Mouse (Mus musculus) adrenal gland, postnatal 10 days (tissue): ENCODE measurements at regions not wholly inside any gene's neighbourhood (a gene's known extent, or its start where the extent isn't known, plus 50 kb on each side); places are given as distances from the start of the nearest gene placed in this dataset.

Experiments used
- DNase-seq: peaks from one replicate; pipeline ENCODE4 v3.0.0; 2021; ENCODE audit warnings: mixed read lengths

DNA sequence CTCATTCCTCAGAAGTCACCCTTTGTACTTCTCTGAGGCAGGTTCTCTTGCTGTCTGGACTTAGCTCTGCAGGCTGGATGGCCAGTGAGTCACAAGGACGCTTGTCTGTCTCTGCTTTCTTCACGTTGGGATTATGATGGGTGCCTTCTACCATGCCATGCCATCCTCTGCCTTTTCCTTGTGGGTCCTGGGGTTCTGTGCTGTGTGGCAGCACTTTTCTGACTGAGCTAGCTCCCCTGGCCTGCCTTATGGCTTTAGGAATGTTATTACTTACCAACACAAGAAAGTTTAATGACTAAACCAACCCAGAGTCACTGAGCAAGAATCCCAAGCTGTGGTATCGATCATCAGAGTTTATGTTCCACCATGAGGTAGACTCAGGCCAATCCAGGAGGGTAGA is 280.7 kb downstream of the Gm49356 start:
- no peak for DNase-seq

DNA sequence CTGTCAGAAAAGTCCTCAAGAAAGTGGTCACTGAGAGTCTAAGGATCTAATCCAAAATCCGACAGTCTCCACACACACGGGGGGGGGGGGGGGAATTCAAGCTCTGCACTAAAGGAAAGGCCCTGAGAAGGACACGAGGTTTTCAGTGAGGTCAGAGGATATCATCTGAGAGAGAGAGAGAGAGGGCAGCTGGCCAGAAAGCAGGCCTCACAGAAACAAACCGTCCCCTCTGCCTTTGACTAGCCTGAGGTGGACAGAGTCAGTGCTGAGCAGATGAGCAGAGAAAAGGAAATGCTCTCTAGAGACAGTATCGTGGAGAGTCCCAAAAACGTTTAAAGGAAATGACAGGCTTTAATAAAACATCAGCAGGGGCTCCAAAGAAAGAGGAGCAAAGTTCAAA is 282.0 kb downstream of the Gm49356 start:
- DNase-seq = peak; percentile 38

DNA sequence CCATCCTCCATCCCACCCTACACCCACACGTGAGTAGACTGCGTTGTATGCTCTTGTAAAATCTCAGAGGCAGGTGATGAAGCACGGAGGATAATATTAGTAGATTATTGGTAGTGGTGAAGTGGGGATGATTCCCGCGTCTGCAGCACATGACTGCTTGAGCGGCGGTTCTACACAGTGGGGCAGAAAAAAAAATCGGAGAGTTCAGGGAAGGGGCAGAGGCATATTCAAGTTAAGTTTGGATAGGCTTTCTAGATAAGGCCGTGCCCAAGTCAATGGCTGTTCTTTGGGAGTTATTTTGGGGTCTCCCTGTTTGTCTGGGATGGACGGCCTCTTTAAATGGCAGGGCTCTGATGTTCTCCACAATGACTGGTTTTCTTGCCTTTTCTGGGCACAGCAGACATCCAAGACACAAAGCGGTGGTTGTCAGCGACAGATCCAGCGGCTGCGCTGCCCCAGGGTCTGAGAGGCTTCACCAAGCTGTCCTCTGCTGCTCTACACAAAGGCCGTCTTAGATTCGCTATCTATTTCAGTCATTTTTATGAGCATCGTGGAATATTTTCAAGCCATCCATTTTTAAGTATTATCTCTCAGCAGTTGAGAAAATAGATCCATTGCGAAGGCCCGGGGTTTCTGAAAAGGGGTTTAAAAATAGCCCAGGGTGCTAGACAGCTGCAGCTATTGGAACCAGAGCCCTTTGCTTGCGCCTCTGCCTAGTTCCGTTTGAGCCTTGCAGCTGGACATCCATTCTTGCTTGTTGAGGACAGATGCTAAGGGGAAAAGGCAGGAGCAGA is 284.6 kb downstream of the Gm49356 start:
- no peak for DNase-seq

DNA sequence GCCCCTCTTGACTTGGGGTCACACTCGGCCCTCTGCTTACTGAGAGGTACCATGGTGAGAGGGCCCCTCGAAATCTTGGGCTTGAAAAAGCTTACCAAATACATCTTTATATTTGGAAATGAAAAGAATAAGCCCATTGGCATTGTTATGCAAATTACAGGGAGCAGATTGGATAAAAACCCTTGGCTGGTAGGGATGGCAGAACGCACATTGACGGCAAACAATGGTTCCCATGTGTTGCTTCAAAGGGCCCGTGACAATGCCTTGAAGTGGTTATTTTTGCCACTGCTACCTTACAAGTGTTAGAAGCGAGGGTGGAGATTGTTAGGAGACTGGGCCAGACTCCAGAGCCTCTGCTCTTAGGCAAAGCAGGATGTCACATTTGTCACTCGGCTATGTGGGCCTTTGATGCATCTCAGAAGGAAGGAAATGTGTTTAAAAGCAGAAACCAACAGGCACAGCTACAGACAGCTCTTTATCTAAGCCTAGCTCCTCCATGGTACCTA is 285.2 kb downstream of the Gm49356 start:
- DNase-seq = no peak

DNA sequence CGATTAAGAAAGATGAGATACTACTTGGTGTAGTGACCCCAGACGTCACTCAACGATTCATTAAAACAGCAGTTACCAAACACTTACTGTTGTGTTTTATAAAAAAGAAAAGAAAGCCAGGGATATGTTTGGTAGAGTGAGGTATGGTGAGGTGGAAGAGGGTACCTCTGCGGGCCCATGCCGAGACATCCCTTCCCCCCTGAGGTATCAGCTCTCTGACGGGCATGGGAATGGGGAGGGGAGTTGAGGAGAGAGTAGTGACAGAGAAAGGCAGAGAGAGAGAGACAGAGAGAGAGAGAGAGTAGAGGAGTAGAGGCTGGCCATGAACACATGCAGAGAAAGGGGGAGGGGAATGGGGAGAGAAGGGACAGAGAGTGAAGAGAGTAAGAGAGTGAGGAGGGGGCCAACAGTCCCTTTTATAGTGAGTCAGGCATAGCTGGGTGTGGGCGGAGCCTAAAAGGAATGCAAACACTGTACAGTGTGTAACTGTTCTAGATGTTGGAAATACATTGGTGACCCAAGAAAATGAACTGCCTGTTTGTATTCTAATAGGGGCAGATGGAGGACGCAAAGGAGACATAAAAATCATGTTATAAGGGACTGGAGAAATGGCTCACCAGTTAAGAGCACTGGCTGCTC is 285.9 kb downstream of the Gm49356 start:
- DNase-seq = no peak

DNA sequence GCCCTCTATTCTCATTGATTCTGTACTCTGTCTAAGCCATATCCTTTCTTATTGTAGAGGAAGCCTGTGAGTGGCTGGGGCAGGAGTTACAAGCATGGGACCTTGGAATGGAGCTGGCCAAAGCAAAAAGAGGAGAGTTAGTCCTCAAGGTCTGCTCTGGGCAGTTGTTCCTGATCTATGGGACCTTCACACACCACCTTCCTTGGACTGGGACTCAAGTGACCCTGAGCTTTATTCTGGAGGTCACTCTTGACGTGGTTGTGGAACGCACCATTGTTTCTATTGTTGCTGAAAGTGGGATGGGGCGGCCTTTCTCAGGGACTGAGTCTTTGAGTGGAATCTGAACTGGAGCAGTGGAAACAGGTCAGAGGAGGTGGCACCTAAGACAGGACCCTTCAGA is 291.0 kb downstream of the Gm49356 start:
- DNase-seq = peak; percentile 45

DNA sequence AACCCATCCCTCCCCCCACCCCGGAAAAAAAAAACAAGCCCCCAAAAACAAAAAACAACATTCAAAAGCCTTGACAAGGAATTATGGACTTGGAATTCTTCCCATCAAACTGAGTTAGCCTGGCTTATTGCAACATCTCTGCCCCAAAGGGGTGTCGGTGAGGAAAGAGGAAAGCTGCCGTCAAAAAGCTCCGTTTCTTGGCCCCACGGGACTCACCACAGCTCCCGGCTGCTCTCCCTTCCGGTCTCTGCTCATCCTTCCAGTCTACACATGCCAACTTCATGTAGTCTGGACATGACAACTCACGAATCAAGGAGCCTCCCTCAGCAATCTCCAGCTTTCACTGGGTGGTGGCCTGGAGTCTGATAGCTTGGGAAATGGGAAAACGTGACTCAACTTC is 295.4 kb downstream of the Gm49356 start:
- DNase-seq = peak; percentile 64

DNA sequence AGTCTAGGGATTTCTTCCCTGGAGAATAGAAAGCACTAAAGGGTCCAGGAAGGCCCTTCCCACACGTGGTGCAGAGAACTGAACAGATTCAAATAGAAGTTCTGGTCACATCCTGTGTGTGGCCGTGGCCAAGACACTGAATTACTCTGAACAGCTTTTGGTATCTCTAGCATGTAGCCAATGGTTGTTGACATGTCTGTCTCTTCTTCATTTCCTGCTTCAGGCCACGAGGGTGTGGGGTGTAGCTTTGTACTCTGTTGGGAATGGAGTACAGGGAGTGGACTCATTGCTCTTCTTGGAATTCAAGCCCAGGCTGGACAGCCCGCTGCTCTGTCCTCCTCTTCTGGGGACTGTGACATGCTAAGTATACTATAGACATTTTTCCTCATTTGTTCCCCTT is 298.5 kb downstream of the Gm49356 start:
- no peak for DNase-seq

DNA sequence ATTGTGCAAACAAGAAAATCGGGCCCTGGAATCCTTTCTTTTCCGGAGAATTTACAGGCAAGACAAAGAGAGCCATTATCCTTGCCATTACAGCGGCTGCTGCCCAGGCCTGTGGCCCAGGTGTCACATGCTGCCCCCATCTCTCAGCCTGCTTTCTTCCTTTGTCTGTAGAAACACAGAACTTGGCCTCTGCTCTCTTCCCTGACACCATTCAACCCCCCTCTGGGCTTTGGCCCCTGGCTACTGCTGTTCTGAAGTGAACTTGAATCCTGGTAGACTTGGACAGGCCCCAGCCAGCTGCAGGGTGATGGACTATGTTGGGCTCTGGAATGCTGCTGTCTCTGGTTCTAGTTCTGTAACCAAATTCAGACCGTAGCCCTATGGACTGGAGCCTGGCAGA is 299.3 kb downstream of the Gm49356 start:
- DNase-seq = no peak

DNA sequence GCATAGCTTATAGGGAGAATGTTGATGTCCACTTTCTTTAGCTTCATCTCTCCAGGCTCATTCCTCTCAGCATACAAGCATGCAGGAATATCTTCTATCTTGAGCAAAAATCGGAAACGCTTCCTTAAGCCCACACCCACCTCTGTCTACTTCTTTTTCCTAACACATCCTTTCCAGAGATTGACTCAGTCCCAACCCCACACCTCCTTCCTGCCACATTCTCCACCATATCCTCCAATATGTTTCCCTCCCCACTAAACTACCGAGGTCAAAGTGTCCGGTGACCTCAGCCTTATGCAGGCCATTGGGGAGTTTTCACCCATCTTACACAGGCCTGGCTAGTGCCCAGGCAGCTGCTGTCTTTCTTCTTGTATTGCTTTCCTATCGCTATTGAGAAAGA is 301.4 kb downstream of the Gm49356 start:
- DNase-seq = no peak

DNA sequence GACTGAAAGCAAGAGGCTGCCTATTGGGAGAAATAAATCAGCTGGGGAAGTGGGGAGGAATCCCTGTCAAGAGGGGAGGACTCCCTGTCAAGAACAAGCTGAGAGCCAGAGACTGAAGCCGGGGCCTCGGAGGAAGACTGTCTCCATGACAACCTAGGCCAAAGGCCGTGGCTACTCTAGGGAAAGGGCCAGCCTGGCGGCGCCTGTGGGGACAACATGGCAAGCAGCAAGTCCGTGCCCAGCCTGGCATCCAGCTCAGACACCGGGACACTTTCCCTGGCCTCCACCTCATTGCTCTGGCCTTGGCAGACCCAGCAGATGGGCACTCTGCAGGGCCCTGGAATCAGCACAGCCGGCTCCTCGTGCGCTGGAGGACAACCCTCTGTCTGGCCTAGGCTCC is 305.3 kb downstream of the Gm49356 start:
- DNase-seq = peak; percentile 87

DNA sequence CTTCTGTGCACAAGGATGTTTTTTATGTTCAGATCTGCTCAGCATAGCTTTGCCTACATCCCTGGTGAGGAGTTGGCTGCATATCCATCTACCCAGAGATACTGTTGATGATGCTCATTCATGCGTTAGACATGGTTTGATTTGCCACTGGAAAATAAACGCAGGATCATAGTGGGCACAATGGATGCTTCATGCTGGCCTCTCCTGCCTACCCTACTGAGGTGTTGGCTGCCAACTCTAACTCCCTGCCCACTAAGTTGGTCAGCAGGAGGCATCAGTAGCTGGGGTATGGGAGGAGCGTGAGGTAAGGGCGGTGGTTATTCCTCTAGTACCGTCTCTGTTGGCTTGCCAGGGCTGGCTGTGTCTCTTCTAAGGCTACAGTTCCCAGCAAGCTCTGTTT is 307.3 kb downstream of the Gm49356 start:
- DNase-seq = no peak

DNA sequence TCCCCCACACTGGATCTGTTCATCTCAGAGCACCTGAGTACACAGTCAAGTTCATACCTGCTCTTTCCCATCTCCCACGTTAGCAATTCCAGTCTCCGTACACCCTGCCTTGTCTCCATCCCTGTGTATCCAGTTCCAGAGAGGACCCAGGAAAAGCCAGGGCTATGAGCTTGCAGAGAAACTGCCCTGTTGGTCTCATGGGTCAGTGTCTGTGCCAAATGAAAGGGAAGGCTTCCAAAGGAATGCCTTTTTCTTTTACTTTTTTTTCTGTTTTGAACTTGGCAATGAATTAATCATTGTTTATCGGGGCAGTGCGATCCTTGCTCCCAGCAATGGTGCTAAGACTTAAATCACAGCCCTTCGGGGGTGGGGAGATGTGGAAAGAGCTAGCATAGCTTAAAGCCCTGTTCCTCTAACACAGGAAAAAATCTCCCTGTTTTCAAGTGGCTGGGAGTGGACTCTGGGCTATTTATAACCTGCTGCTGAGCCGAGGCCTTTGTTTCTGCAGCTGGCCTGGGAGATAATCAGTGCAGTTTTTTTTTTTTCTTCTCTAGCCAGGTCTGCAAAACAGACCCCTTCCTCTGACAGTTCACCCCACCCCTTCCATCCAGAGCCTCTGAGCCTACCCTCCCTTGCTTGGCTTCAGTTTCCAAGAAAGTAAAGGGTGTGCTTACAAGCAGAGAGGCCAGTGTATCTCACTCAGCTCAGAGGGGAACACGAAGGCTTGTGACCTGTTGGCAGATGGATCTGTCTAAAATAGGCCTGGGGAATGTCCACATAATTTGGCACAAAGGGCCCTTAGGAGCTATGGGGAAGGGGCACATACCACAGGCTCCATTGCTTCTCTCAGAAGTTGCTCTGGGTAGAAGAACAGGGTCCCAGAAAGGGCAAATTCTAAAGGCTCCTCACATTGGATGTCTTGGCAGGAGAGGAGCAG is 308.6 kb downstream of the Gm49356 start:
- DNase-seq = peak; percentile 75

DNA sequence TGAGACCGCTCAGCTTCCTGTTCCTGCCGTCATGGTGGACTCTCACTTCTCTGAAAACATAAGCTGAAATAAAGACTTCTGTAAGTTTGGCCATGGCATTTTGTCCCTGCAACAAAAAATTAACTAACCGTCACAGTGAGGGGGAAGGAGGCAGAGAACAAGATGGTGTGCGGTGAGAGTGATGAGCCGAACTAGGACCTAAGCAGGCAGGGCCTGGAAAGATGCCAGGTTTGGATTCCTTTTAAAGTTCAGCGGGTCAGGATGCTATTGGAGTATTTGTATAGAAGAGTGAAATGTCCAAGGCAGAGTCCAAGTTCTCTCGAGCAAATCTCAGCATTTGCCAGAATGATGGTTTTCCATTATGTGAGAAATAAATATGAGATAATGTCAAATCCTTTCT is 312.3 kb downstream of the Gm49356 start:
- no peak for DNase-seq

DNA sequence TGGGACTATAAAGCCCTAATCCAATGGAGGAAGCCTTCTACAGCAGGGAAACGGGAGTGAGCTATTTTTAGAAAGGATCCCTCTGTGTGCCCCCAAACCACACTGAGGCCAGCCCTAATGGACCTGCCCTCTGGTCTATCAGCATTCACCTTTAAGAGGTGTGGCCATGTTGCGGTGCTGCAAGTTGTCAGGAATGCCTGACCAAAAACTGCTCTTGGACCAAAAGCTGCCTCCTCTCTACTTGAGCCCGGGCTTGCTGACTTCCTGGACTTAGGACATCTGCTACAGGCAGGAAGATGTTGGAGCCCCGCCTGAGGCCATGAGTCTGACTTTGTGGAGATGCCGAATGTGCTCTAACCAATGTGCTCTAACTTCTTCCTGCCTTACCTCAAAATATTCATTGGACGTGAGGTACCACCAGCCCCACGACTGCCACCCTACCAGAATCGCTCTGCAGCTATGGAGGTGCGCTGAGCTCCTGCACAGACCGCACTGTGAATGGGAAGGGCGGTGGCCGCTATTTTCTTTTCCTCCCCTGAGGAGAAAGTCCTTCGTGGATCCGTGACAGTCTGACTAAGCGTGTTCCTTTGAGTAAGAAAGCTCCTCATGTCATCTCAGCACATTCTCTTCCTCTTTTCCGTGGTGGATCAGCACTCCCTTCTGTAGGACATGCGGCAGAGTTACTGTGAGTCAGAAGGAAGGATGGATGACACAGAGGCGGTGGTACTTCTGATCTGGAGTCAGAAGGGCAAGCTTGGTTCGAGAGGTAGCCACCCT is 313.0 kb downstream of the Gm49356 start:
- DNase-seq = no peak

DNA sequence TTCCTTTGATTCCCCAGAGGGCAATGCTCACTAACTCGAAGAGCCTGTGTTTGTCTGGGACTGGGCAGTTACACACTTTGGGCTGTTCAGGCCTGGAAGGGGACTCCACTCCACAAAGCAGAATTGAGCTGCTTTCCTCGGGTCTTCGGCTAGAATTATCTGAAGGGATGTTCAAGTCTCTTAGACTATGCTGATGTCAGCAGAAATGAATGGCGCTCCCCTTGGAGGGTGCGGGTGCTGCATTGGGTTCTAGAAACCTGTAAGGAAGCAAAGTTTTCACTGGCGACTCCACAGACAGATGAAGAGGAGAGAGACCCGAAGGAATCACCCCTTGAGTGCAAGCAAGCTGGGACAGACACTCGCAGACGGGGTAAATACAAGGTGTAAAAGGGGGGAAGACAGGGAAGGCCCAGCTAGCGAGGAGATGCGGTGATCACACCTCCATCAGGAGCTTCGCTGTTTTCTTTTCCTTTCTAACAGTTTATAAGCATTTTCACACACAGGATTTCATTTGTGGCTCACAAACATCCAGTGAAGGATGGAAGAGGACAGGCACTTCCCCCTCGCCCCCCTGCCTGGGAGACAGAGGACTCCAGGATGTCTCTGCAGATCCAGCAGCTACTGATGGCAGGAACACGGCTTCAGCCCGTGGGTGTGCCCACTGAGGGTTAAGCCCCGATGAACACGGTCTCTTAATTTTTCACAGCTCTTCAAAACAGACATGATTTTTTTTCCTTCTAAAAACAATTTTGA is 314.2 kb downstream of the Gm49356 start:
- DNase-seq = no peak

DNA sequence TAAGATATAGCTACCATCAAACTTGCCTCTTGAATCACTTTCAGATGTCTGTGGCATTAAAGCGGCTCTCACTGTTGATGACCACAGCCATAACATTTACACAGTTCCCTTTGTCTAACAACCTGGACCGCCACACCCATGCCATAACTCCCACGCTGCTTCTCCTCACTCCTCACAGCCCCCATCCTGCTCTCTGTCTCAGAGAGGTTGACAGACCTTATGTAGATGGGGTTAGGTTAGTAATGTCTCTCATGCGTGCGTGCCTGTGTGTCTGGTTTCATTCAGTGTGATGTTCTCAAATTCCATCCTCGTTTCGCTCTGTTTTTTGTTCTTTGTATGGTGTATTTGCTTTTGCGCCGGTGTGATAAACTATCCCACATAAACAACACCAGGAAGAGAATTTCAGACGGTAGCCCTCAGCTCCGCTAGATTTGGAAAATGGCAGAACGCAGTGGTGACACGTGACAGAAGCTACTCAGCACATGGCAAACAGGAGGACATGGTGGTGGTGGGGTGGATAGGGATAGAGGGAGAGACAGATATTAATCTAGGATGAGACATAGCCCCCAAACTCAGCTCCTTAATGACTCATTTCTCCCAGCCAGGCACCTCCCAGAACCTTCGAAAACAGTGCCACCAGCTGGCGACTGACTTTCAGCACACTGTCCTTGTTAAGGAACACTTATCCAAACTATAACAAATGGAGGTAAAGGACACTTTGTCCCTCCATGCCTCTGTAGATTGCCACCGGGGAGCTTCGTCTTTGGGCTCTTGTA is 314.9 kb downstream of the Gm49356 start:
- peak; percentile 56 for DNase-seq

DNA sequence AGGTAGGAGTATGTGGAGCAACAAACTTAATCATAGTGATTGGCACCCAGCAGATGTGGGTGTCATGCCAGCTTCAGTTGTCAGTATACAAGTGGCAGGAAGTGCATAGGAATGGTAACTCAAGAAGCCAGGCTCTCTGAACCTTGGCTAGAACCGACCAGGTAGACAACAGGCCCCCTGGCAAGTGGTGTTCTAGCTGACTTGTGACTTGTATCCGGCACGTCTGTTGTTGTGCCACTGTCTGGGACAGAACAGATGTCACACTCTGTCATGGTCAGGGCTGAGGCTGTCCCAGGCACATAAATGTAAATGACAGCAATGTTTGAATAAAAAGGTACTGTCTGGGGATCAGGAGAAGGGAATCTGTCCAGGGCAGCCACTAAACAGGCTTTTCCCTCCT is 316.0 kb downstream of the Gm49356 start:
- DNase-seq = no peak

DNA sequence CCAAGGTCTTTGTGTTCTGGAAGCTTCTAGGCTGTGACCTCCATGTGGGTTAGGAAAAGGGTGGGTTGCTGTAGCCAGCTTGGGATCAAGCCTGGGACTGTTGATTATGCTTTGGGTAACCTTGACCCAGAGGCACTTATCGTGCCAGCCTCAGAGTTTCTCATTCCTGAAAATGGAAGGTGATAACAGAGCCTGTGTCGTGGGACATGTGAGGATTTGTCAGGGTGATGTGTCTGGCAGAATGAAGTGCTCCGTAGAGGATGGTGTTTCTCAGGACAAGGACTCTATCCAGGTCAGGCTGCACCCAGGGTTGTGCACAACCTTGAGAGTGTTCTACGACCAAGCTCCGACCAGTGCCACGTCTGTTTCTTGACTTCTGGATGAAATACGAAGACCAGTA is 316.4 kb downstream of the Gm49356 start:
- DNase-seq = peak; percentile 26

DNA sequence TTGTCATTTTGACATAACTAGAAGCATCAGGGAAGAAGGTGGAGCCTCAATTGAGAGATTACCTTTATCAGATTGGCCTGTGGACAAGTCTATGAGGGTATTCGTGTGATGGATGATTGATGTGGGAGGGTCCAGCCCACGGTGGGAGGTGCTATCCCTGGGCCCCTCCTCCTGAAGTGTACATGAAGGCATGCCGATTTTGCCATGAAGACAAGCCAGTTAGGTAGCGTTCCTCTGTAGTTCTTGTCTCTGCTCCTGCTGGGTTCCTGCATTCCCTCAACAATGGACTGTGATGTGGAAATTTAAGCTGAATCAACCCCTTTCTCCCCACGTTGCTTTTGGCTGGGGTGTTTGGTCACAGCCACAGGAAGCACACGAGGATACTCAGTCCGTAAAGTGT is 317.5 kb downstream of the Gm49356 start:
- DNase-seq = no peak
